Mouse (Mus musculus) right cerebral cortex, adult 18-20 months (tissue): ENCODE measurements at regions not wholly inside any gene's neighbourhood (a gene's known extent, or its start where the extent isn't known, plus 50 kb on each side); places are given as distances from the start of the nearest gene placed in this dataset.

ENCODE experiments used
- DNase-seq: peaks from one replicate; pipeline ENCODE4 v3.0.0; 2022; ENCODE audit warnings: mixed read lengths

GRCm38 (mm10) chr3:50813760-50814400, 370.5 kb upstream of the Slc7a11 start:
- DNase-seq = no peak

- DNase-seq = no peak
These were observed 372.3 kb upstream of the Slc7a11 start for GRCm38 (mm10) chr3:50815716-50816115.

- DNase-seq = peak; percentile 32
These were observed 373.1 kb upstream of the Slc7a11 start for GRCm38 (mm10) chr3:50816479-50816878.

GRCm38 (mm10) chr3:50817361-50817760, 373.9 kb upstream of the Slc7a11 start:
- DNase-seq = no peak

- no peak for DNase-seq
These were observed 377.4 kb upstream of the Slc7a11 start for GRCm38 (mm10) chr3:50820776-50821175.

- DNase-seq = no peak
These were observed 382.4 kb upstream of the Slc7a11 start for GRCm38 (mm10) chr3:50825534-50826423.

- DNase-seq = no peak
These were observed 383.0 kb upstream of the Slc7a11 start for GRCm38 (mm10) chr3:50826424-50826819.

GRCm38 (mm10) chr3:50829211-50829610, 385.8 kb upstream of the Slc7a11 start:
- no peak for DNase-seq

- DNase-seq = no peak
These were observed 387.0 kb upstream of the Slc7a11 start for GRCm38 (mm10) chr3:50830446-50830845.

- no peak for DNase-seq
These were observed 387.5 kb upstream of the Slc7a11 start for GRCm38 (mm10) chr3:50830926-50831325.

GRCm38 (mm10) chr3:50842216-50842615, 382.0 kb upstream of the Noct start:
- DNase-seq = no peak

GRCm38 (mm10) chr3:50844835-50845301, 379.4 kb upstream of the Noct start:
- no peak for DNase-seq

- DNase-seq = no peak
These were observed 378.9 kb upstream of the Noct start for GRCm38 (mm10) chr3:50845311-50845710.

GRCm38 (mm10) chr3:50848528-50848927, 375.7 kb upstream of the Noct start:
- DNase-seq = no peak

- no peak for DNase-seq
These were observed 373.1 kb upstream of the Noct start for GRCm38 (mm10) chr3:50851083-50851637.

GRCm38 (mm10) chr3:50867105-50867504, 357.1 kb upstream of the Noct start:
- DNase-seq = no peak

GRCm38 (mm10) chr3:50869211-50869610, 355.0 kb upstream of the Noct start:
- no peak for DNase-seq

GRCm38 (mm10) chr3:50879050-50879449, 345.2 kb upstream of the Noct start:
- DNase-seq = no peak

GRCm38 (mm10) chr3:50879595-50879994, 344.7 kb upstream of the Noct start:
- no peak for DNase-seq

GRCm38 (mm10) chr3:50881437-50882248, 342.6 kb upstream of the Noct start:
- DNase-seq = no peak

- DNase-seq = no peak
These were observed 342.0 kb upstream of the Noct start for GRCm38 (mm10) chr3:50882249-50882733.

- DNase-seq = no peak
These were observed 337.9 kb upstream of the Noct start for GRCm38 (mm10) chr3:50886336-50886735.

- DNase-seq = no peak
These were observed 337.2 kb upstream of the Noct start for GRCm38 (mm10) chr3:50887002-50887401.
